Mouse (Mus musculus): ENCODE data around the gene Adam8. TPM values are rescaled to one million over a fixed set of nuclear protein-coding genes. Genes with fewer than 3 reads are reported as not detected.

Gene Adam8
- 240 and 334 TPM in 2 replicates for polyA plus RNA-seq (2012; ENCODE audit: insufficient read depth, insufficient read length, missing spikeins)

DNA sequence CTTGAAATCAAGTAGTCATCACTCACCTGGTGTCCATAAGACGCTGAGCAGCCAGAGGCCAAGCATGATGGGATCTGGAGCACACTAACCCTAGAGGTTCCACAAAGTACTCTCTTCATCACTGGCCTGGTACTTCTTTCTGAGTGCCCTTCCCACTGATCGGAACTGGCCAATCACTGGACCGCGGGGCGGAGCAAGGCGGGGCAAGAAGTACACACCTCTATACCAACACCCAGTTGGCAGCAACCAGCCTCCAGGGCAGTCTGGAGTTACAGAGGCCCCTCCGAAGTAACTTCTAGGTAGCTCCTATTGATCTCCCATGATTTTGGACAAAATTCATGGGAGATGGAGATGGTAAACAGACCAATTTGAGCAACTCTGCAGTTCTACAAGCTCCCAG, at the start of gene Adam8:
Gene Adam8 (minus strand): TSS at position 157 of the 400 bp plus-strand sequence.
- TF ChIP-seq CTCF (IDR thresholded peaks at IDR 0.05; ENCODE audit: low read depth, low read length) (no peak), POLR2A (IDR thresholded peaks at IDR 0.05; ENCODE audit: borderline replicate concordance, low read depth, low read length) (no peak)
- peaks cover 37% of the 10 kb centered on the region for H3K4me1 ChIP-seq (ENCODE audit: control insufficient read depth, insufficient read depth, low read length)
- H3K4me3 ChIP-seq (ENCODE audit: insufficient read depth, low read length) = peak within 1 kb of the TSS; percentile 50
- H3K27ac ChIP-seq (ENCODE audit: insufficient read depth, low read depth, low read length) = peak within 1 kb of the TSS; percentile 41

DNA sequence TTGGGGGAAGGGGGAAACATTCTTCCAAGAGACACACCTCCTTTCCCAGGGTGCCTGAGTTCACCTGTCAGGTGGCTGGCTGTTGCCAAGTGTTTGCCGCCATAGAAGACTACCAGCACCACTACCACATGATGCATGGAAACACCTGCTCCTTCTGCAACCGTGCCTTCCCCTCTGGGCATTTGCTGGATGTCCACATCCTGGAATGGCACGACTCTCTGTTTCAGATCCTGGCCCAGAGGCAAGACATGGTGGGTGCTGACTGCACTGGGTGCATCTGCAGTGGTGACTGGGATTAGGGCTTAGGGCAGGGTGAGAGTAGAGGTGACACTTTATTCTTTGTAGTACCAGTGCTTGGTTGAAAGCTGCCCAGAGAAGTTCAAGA, 44.8 kb upstream of the Adam8 start:
- no peak overlapping the region for H3K27ac ChIP-seq (ENCODE audit: insufficient read depth, low read depth, low read length)
- no peak for TF ChIP-seq POLR2A (IDR thresholded peaks at IDR 0.05; ENCODE audit: borderline replicate concordance, low read depth, low read length)
- TF ChIP-seq CTCF (IDR thresholded peaks at IDR 0.05; ENCODE audit: low read depth, low read length) = no peak
- peaks cover 11% of the 10 kb centered on the region for H3K4me1 ChIP-seq (ENCODE audit: control insufficient read depth, insufficient read depth, low read length)
- peak overlapping the region; percentile 88 for H3K4me3 ChIP-seq (ENCODE audit: insufficient read depth, low read length)

DNA sequence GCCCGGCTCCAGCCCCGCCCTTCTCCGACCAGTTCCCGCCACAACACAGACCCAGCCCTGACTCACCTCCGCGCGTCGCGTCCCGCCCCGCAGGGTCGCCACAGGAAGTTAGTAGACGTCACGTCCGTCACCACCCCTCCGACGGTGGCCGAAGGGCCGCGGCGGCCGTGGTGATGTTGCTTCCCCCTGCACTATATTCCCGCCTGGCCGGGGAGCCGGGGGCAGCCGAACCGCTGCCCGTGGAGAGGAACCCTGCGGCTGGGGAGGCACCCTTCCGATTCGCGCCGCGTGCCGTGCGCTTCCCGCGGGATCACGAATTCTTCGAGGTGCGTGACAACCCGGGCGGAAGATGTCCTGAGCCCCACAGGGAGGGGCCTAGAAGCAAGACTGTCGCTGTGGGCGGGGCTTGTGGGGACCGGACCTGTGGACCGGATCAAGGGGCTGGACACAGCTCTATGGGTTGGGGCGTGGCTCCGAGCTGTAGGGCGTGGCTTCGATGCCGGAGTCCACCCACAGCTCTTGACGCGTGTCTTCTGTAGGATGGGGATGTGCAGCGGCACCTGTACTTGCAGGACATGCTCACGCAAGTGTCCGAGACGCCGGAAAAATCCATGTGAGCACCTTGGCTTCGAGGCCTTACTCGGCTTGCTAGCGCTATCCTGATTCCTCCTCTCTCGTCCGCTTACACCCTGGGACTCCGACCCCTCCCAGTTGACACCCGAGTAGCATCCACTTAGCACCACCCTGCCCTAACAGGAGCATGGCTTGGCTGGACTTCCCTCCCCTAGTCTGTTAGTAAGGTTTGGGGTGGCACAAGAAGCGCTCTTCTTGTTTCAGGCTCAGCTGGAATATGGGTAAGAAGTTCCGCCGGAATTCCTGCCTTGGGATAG, 44.2 kb upstream of the Adam8 start, which contains the start of the genes Zfp511 and Tubgcp2:
Gene Zfp511 (plus strand): TSS at position 111 of the 890 bp plus-strand sequence.
Gene Tubgcp2 (minus strand): TSS at position 389 of the 890 bp plus-strand sequence.
- Histone ChIP-seq H3K27ac (ENCODE audit: insufficient read depth, low read depth, low read length) (peak within 1 kb of the TSS; percentile 76), H3K4me3 (ENCODE audit: insufficient read depth, low read length) (peak within 1 kb of the TSS; percentile 88), H3K4me1 (ENCODE audit: control insufficient read depth, insufficient read depth, low read length) (peaks cover 11% of the 10 kb centered on the region)
- TF ChIP-seq CTCF (IDR thresholded peaks at IDR 0.05; ENCODE audit: low read depth, low read length) (no peak), POLR2A (IDR thresholded peaks at IDR 0.05; ENCODE audit: borderline replicate concordance, low read depth, low read length) (no peak)

DNA sequence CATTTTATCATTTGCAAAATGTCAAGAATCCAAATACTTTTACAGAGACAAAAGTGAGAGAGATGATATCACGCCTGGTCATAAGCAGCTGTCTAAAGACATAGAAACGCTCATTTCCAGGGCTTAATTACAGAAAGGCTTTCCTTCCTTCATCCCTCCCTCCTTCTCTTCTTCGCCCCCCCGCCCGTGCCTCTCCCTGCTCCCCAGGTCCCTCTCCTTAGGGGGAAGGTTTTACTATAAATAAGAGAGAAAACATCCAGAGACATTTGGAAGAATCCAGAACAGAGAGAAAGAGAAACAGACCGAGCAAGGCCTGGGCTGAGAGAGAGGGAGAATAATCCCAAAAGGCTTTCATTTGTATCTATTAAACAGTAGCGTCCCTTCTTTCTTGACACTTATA, 43.1 kb upstream of the Adam8 start:
- Histone ChIP-seq H3K27ac (ENCODE audit: insufficient read depth, low read depth, low read length) (0 out of 2 replicates have a peak overlapping the region, but pooled peaks have one; percentile 21), H3K4me1 (ENCODE audit: control insufficient read depth, insufficient read depth, low read length) (peaks cover 11% of the 10 kb centered on the region), H3K4me3 (ENCODE audit: insufficient read depth, low read length) (peak overlapping the region; percentile 88)
- TF ChIP-seq POLR2A (IDR thresholded peaks at IDR 0.05; ENCODE audit: borderline replicate concordance, low read depth, low read length) (no peak), CTCF (IDR thresholded peaks at IDR 0.05; ENCODE audit: low read depth, low read length) (no peak)

DNA sequence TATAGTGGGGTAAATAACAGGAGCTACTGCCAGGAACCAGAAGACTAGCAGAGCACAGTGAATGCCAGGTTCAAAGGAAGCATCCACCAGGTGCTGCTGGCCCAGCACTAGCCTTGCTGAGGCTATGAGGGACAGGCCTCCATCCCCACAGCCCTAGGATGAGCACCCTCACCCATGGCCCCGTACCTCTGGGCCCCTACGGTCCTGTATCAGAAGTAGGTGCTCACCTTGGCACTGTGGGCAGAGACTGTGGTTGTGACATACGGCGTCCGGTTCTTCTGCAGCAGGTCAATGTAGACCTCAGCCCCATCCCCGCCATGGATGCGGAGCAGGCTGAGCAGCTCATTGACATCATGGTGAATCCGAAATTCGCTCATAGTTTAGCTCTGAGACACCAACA, 41.0 kb upstream of the Adam8 start:
- H3K27ac ChIP-seq (ENCODE audit: insufficient read depth, low read depth, low read length) = no peak overlapping the region
- H3K4me3 ChIP-seq (ENCODE audit: insufficient read depth, low read length) = no peak overlapping the region
- TF ChIP-seq CTCF (IDR thresholded peaks at IDR 0.05; ENCODE audit: low read depth, low read length) = no peak
- no peak for TF ChIP-seq POLR2A (IDR thresholded peaks at IDR 0.05; ENCODE audit: borderline replicate concordance, low read depth, low read length)
- peaks cover 11% of the 10 kb centered on the region for H3K4me1 ChIP-seq (ENCODE audit: control insufficient read depth, insufficient read depth, low read length)

DNA sequence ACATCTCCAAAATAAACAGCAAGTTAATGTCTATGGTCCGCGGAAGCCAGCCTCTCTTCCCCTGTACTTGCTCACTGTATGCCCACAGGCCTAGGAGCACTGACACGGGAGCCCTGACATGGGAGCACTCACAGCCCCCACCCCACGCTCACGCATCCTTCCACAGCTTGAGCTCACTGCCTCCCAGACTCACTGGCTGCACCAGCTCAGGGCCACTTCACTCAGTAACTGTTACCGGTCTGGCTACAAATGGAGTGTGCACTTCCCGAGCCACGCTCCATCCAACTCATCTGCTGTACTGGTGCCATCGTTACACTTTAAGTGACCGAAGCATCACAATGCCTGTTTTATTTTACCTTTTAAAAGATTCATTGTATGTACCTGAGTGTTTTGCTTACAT, 40.0 kb upstream of the Adam8 start:
- TF ChIP-seq CTCF (IDR thresholded peaks at IDR 0.05; ENCODE audit: low read depth, low read length) (no peak), POLR2A (IDR thresholded peaks at IDR 0.05; ENCODE audit: borderline replicate concordance, low read depth, low read length) (no peak)
- H3K4me3 ChIP-seq (ENCODE audit: insufficient read depth, low read length) = no peak overlapping the region
- peaks cover 11% of the 10 kb centered on the region for H3K4me1 ChIP-seq (ENCODE audit: control insufficient read depth, insufficient read depth, low read length)
- H3K27ac ChIP-seq (ENCODE audit: insufficient read depth, low read depth, low read length) = no peak overlapping the region

DNA sequence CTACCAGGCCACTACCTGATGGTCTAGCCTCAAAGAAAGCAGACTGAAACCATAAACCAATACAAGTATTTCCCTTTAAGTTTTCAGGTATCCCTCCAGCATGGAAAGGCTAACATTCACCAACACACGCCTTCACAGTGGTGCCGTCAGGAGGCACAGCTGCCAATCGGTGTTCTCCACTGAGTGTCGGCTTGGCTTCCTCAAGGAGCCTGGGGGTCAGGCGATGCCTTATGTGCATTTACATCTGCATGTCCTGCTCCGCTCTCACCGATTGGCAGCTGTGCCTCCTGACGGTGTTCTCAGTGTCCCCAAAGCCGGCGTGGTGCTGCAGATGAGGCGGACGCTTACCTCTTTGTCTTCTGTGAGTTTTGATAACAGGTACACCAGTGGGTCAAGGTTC, 39.4 kb upstream of the Adam8 start:
- TF ChIP-seq CTCF (IDR thresholded peaks at IDR 0.05; ENCODE audit: low read depth, low read length) (no peak), POLR2A (IDR thresholded peaks at IDR 0.05; ENCODE audit: borderline replicate concordance, low read depth, low read length) (no peak)
- H3K27ac ChIP-seq (ENCODE audit: insufficient read depth, low read depth, low read length) = no peak overlapping the region
- no peak overlapping the region for H3K4me3 ChIP-seq (ENCODE audit: insufficient read depth, low read length)
- H3K4me1 ChIP-seq (ENCODE audit: control insufficient read depth, insufficient read depth, low read length) = peaks cover 5% of the 10 kb centered on the region

DNA sequence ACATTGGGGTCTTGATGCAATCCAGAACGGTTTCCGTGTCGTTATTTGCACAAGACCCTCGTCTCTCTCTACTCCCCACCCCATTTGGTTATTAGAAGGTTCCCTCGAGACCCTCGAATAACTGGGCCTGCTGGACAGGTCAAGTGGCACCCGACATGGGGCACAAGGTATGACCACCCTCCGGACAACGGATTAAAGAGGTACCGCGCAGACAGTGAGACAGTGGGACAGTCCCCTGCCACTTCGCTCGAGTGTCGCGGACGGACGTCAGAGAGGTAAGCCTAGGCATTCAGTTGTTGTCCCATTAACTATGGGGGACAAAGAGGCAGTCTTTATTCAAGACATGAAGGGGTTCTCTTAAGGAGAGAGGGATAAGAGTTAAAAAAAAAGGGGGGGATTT, 19.0 kb upstream of the Adam8 start:
- H3K4me3 ChIP-seq (ENCODE audit: insufficient read depth, low read length) = no peak overlapping the region
- no peak for TF ChIP-seq POLR2A (IDR thresholded peaks at IDR 0.05; ENCODE audit: borderline replicate concordance, low read depth, low read length)
- no peak for TF ChIP-seq CTCF (IDR thresholded peaks at IDR 0.05; ENCODE audit: low read depth, low read length)
- no peaks in the 10 kb centered on the region for H3K4me1 ChIP-seq (ENCODE audit: control insufficient read depth, insufficient read depth, low read length)
- no peak overlapping the region for H3K27ac ChIP-seq (ENCODE audit: insufficient read depth, low read depth, low read length)

DNA sequence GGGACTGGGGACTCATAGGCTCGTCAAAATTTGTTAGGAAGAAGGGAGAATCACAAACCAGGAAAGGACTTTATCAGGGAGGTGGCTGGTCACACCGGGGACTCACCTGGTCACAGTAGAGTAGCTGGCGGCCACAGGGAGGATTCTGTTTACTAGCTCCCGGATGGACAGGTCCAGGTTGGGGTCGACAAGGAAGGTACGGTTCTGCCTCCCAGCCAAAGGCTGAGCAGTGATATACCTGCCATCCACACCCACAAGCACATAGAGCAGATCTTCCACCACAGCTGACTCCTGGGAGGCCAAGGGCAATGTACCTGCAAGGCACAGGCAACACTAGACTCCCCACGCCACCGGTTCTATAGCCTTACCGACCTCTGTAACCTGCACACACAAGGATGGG, 15.4 kb upstream of the Adam8 start:
- TF ChIP-seq POLR2A (IDR thresholded peaks at IDR 0.05; ENCODE audit: borderline replicate concordance, low read depth, low read length) = no peak
- TF ChIP-seq CTCF (IDR thresholded peaks at IDR 0.05; ENCODE audit: low read depth, low read length) = no peak
- no peaks in the 10 kb centered on the region for H3K4me1 ChIP-seq (ENCODE audit: control insufficient read depth, insufficient read depth, low read length)
- H3K4me3 ChIP-seq (ENCODE audit: insufficient read depth, low read length) = no peak overlapping the region
- no peak overlapping the region for H3K27ac ChIP-seq (ENCODE audit: insufficient read depth, low read depth, low read length)

Measured in bone marrow macrophage, adult 2 months (primary cell).